Mouse (Mus musculus) urinary bladder, postnatal 10 days (tissue): ENCODE measurements around the gene Mgea5.

Experiments used
- DNase-seq: peaks from one replicate; pipeline ENCODE4 v3.0.0; 2022; ENCODE audit warnings: low spot score

Gene Mgea5

DNA sequence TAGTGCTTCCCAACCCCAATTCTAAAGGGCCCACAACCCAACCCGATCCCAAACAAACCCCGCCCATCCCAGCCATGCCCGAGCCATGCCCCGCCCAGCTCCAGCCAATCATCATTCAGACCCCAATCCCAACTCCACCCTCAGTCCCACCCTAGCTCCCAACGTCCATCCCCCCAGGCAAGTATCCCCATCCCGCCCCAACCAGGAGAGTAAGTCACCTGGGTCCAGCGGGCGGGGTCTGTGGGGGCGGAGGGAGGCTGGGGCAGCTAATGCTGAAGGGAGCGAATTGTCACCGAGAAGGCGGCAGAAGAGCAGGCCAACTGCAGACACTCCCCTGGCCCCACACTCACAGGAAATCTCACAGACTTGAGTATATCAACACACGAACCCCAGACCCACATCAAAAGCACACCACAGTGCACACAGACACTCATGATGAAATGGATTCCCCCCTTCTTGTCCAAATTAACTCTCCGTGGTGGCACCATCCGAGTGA lies 12.5 kb upstream of the Mgea5 start:
- DNase-seq: no peak

DNA sequence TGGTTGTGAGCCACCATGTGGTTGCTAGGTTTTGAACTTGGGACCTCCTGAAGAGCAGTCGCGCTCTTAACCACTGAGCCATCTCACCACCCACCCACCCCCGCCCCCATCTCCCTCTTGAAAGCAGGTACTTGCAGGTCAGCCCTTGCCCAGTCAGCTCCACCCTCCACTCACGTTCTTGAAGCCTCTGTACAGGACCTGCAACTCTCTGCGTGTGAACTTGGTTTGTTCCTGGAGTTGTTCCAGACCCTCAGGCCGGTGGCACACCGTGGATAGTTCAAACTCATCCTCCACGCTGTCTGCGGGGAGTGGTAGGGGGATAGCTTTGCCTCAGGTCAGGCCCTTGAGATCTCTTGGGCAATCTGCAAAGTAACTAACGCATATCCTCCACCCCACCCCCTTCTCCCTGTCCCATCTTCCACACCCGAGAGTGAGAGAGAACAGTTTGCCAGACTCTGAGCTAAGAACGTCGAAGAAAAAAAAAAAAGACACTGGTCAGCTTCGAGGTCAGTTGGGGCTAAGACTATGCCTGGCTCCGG lies 11.8 kb upstream of the Mgea5 start:
- DNase-seq: no peak

DNA sequence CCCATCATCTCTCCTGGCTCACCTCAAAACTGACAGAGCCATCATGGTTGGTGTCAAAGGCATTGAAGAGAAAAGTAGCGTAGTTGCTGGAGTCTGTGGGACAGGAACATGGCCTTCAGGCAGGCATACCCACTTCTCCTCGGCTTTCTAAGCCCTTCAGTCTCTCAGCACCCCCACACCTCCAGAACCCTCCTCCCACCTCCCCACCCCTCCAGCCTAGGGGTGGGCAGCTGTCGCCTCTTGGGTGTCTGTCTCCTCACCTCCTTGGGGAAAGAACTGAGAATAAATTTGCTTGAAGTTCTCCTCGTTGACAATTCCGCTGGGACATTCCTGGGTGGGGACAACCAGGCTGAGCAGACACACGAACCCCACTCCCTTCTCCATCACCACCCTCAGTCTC lies 11.1 kb upstream of the Mgea5 start:
- DNase-seq: no peak

DNA sequence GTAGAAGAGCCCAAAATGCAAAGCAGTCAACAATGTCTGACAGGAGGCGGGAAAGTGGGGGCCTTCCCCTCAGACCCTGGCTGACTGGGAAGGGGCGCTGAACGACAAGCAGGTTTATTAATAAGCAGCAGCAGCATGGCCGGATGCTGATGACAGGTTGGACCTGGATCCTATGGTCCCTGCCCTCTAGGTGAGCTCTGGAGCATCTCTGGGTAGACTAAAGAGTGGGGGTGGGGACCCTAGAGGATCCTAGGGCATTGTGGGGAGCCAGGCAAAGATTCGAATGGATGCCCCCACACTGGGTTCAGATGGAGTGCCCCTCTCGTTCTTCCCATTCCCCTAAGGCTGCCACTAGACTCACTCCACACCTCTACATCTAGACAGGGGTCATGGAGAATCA lies 8.8 kb upstream of the Mgea5 start:
- DNase-seq: no peak

DNA sequence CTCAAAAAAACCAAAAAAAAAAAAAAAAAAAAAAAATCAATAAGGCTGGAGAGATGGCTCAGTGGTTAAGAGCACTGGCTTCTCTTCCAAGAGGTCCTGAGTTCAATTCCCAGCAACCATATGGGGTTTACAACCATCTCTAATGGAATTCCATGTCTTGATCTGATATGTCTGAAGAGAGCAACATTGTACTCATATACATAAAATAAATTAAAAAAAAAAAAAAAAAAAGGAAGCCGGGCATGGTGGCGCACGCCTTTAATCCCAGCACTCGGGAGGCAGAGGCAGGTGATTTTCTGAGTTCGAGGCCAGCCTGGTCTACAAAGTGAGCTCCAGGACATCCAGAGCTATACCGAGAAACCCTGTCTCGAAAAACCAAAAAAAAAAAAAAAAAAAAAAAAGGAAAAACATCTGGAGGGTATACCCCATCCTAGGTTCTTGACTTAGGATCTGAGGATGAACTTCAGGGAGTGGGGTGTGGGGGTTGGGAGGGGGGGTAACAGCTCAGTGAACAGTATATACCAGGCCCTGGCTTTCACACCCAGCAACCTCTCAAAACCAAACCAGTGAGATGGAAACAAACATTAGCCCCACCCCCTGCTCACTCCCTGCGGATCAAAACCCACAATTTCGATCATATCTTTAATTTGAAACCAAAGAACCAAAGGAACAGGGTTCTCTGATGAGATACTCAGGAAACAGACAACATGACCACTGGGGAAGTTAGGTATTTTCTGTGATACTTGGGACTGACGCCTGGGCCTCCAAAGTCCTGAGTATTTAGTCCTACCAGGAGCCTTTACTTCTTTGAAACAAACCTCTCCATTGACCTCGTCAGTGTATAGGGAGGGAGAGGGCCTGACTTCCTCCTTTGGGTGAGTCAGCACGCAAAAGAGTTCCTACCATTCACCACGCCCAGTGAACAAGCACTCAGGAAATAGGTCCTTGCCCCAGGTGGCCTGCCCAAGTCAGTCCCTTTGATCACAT lies 6.5 kb upstream of the Mgea5 start:
- no peak for DNase-seq

DNA sequence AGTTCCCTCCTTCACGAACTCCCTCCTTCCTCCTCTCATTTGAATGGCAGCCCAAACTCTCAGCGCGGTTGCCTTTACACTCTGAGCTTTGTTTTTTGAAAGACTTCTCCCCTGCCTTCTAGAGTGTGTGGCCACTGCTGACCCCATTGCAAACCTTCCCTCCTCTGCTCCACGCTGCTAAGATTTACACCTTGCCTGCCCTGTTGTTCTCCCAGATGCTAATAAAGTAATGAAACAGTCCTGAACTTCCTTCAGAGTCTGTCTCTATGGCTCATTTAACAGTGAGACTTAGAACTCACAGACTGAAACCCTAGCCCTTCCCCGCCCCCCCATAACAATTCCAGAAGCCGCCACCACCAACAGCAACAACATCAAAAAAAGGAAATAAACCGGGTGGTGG lies 5.7 kb upstream of the Mgea5 start:
- no peak for DNase-seq

DNA sequence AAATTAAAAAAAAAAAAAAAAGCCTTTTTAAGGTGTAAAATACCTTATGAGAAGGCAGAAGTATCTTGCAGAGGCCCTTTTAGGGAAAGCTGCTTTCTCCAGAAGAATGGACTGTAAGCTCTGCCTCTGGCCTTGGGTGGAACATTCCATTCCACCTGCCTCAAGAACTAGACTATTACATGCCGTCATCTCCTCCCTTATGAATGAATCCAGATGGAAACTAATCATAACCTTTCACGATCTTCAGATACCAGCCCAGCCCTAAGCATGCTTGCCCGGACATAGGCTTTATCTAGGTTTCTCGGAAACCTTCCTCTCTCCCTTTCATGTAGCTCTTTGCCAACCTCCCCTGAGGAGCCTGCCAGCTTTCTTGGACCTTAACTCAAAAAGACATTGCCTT lies 4.7 kb upstream of the Mgea5 start:
- no peak for DNase-seq

DNA sequence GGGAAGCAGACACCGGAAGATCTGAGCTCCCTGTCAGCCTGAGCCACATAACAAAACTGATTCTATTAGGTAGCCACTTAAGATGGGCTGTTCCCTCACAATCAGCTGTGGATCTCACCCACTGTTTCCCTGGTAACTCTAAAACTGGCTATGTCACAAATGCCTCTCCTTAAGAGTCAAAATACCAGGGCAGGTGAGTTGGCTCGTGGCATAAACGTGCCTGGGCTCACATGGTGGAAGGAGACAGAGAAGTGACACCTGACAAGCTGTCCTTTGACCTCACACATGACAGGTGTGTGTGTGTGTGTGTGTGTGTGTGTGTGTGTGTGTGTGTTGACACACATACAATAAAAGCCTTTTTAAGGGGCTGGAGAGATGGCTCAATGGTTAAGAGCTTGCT lies 3.8 kb upstream of the Mgea5 start:
- DNase-seq: no peak

DNA sequence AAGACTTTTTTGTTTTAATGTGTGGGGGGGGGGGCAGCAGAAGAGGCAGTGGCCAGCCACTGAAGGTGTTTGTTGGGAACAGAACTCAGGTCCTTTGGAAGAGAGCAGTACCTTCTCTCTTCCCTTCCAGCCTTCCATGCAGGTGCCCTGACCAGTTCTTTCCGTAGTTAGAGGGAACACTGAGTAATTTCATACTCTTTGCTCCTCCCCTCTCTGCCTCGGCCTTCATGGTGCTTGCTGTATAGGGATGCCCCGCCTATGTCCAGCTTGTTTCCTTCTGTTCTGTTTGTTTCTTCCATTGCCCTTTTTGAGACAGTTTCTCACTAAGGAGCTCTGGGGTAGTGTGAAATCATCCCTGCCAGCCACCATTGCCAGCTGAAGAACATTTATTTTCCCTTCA lies 1.8 kb upstream of the Mgea5 start:
- DNase-seq: no peak

DNA sequence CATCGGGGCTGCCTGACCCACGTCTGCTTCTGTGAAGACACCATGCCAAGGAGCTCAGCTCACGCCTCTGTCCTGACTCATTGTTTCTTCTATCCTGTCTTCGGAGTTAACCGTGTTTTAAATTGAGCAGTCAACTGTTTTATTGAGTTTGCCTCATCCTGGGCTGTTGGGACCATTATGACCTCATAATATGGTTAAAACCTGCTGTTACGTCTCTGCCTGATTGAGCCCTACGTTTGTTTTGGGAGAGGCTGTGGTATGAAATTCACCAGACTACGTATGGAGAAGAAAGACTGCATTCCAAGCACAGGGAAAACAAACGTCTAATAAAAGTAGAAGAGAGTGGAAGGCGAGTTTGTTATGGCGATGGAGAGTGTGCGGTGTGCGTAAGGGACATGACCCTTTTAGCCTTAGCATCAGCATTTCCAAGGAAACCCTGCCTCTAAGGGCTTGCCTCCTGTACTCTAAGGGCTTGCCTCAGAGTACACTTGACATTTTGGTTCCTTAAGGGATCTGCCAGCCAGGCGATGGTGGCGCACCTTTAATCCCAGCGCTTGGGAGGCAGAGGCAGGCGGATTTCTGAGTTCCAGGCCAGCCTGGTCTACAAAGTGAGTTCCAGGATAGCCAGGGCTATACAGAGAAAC lies 418 bp upstream of the Mgea5 start:
- DNase-seq: no peak

DNA sequence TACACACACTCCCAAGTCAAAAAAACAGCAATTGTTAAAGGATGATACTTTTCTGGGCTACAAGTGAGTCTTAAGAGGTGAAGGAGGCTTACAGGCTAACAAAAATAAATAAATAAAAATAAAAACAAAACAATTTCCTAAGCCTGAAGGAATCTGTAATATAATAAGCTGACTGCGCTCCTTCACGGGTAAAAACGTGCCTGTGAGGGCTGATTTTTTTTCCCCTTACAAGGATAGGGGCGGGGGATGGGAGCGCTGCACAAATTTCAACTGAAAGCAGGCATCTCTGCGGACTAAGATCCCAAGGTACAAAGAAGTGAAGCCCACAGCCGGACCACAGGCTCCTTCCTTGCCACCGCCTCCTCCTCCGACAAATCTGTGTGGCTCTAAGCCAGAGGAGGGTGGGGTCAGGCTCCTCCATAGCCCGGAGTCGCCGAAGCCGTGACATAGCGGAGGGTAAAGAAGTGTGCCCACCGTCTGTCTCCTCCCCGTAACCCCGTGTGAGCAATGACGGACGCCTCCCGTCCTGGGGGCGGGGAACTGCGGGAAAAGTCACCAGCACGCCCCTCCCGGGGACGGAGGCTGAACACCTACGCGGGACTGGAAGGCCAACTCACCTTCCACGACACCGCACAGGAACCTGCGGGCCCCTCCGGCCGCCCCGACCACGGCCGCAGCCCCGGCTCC lies 1.2 kb downstream of the Mgea5 start:
- no peak for DNase-seq

DNA sequence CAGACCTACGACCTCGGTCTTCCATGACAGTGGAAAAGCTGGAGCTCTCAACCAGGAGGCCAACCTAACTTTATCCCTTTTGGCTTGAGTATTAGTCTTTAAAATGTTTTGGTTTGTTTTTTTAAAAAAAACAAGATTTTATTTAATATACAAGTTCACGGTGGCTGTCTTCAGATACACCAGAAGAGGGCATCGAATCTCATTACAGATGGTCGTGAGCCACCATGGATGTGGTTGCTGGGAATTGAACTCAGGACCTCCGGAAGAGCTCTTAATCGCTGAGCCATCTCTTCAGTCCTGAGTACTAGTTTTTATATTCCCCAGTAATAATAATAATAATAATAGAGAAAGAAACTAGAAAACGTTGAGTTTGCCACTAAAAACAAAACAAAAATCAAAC lies 2.0 kb downstream of the Mgea5 start:
- no peak for DNase-seq

DNA sequence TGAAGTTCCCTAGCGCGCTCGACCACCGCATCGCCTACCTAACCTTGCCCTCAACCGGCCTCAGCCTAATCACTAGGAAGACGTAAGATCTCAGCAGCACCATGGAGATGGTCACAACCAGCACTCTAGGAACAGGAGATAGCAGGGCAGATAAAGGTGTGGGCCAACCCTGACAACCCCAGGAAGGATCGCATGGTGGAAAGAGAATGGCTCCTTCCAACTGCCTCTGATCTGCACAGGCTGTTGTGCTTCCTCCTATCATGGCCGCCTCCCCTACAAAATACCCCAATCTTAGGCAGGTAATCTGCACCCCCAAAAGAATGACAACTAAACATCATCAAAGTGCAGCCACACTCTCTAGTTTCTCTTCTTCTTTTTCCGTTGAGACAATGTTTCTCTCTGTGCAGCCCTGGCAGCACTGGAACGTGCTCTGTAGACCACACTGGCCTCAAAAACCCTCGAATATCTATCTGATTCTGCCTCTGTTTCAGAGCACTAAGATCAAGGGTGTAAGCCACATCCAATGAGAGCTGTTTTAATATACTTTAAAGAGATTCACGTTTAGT lies 3.2 kb downstream of the Mgea5 start:
- DNase-seq: no peak

DNA sequence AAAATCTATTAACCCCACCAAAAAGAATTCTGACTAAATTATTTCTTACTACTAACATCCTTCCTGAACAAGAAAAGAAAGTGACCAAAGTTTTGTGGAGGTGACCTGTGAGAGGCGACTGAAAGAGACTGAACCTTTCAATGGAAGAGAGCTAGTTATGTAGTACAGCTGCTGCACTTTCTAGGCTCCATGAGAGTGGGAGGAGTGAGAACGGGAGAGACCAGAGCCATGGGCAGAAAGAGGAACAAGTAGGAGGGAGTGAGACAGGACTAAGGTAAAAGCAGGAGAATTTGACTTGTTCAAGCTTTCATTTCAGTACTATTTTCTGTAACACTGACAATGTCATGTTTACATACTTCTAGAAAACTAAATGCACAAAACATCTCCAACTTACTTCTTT lies 8.2 kb downstream of the Mgea5 start:
- no peak for DNase-seq

DNA sequence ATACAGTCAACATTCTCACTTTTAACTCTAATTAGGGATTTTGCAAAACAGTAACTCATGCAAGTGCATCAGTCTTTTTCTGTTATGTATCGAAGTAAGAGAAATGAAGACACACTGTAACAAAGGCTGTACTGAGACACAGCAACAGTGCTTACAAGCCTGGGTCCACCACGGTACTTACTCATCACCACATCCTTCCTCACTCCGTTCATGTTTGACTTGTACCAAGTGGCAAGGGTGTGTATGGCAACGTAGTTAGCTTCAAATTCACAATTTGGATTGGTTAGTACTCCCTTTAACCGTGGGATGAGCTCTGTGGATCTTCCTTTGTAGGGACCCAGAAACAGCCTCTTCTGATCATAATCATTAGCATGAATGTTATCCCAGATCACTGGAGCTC lies 12.1 kb downstream of the Mgea5 start:
- no peak for DNase-seq

DNA sequence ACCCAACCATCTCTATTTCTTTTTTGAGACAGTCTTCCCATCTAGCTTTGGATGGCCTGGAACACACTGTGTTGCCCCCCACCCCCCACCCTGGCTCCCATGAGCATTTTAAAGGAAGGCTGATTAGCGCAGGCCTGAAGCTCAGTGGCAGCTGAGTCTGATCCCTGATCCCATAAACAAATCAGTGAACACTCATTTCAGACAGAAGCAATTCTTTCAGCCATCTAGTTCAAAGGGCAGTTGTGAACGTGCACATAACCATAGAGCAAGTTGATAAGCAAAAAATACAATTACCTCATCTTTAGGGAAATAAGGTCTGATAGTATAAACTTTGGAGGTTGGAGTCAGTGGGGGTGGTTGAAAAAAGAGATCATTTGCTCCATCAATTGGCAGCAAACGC lies 22.8 kb downstream of the Mgea5 start:
- DNase-seq: no peak

DNA sequence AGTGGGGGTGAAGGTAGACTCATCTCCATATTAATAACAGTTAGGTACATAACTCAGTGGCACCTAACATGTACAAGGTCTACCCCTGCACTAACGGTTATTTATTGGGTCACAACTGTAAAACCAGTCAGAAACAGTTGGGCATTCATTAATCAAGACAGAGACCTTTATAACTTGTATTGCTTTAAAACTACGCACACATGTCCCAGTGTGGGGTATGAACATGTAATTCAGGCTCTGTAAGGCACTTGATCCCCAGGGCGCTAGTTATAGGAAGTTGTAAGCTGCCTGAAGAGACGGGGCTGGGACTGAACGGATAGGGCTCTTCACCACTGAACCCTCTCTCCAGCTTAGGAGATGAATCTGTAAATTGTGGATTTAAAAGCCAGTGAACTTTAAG lies 25.0 kb downstream of the Mgea5 start:
- no peak for DNase-seq

DNA sequence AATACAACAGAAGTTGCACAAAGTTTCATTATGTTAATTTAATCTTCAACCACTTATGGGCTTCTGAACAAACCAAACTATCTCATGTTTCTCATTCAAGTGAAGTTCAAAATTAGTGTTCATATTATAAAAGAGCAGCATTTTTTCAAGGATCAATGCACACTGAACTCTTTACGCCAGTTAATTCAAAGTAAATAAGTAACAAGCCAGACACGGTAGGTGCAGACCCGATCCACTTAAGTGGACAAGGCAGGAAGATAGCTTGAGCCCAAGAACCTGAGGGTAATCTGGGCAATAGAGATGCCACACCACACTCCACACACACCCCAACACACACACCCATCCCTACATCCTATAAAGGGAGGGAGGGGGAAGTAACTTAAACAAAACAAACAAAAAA lies 30.1 kb downstream of the Mgea5 start:
- no peak for DNase-seq

DNA sequence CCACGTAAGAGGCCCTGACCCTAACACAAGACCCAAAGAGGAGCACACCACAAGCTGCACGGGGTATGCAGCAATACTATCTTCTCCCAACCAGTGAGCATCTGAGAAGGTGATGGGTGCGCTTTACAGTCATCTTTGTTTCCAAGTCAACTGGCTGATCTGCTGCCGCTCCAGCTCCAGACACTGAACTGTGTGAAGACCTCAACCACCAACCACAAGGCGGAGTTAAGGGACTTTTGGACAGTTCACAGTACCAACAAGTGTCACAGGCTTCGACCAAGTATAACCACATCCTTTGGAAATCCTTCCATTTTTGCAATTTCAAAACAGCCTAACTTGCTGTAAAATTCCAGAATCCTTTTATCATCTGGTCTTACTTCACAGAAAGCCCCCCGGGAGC lies 31.8 kb downstream of the Mgea5 start:
- DNase-seq: no peak

DNA sequence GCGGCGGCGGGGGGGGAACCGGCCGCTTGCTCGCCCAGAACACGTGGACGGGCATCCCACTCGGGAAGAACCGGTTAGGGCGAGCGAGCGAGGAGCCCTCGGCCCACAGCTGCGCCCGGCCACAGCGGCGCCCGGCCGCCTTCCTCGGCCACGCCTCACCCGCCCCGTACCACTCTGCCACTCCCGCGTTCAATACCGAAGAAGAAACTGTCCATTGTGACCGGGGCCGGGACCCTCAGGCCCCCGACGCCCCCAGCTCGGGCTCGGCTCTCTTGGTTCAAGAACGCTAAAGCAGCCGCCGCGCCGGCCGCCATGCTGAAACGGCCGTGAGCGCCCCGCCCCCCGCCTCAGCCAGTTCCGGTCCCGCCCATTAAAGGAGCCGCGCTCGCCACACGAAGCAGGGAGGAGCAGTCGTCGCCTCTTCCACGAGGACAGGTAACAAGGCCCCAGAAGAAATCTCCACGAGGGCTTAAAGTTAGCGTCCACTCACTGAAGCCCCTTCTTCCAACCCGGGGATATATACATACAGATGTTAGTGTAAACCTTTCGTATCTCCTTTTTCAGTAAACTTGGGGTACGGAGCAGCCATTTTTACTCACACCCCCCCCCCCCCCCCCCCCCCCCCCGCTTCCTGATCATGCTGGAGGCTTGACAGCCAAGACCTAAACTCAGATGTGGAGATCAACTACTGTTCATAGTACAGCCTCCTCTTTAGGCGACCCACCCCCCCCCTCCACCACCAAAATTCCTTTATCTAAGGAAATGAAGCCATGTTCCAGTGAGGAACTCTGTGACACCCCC lies 34.2 kb downstream of the Mgea5 start, which contains the start of gene Npm3:
TSS of gene Npm3 (minus strand) at position 349 of the 801 bp plus-strand sequence.
- no peak for DNase-seq

DNA sequence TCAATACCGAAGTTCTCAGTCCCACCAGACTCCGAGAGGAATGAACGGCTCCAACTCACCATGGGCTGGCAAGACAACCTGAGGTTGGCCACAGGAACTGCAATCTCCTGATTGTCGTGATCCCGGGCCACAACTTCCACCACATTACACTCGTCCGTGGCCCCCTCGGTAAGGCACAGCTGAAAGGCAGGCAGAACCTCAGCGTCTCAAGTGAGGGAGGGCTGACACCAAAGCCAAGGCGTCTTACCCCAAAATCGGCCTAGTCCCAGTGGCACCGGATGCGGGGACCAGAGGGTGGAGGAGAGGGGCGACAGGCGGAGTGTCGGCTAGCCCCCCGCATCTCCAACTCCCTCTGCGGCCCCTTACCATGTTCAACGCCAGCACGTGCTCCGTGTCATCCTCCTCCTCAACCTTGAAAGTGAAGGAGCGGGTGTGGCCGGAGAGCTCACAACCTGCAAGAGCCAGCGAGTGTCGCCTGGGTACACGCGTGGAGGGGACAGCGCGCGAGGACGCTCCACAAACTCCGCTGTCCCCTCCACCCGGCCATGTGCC lies 34.9 kb downstream of the Mgea5 start:
- DNase-seq: no peak
